Mouse (Mus musculus): Measurements from ENCODE around the gene Znfx1. TPM values are rescaled to one million over a fixed set of nuclear protein-coding genes. Genes with fewer than 3 reads are reported as not detected.

The Znfx1 gene
- total RNA-seq (2023): 10 to 100 TPM; 72.9 to 78.4 TPM

GRCm38 (mm10) chr2:167062965-167063880 lies at the start of gene Znfx1:
Znfx1 (minus strand) TSS chr2:167063015.

GRCm38 (mm10) chr2:167014702-167015381 lies 48.0 kb downstream of the Znfx1 start, which contains the start of gene Ddx27:
Ddx27 (plus strand) TSS chr2:167015193.

GRCm38 (mm10) chr2:166995796-166996532 lies 66.9 kb downstream of the Znfx1 start, which contains the start of gene Stau1:
Stau1 (minus strand) TSS chr2:166996299.

Other genes starting within 250 kb of the Znfx1 start
- 10 to 100 TPM; 57.4 to 64.4 TPM for gene Cse1l, start 157.0 kb downstream of the Znfx1 start, total RNA-seq (2023)
- gene Stau1, start 66.7 kb downstream of the Znfx1 start, total RNA-seq (2023): 10 to 100 TPM; 59.0 to 64.2 TPM
- gene Ddx27, start 47.8 kb downstream of the Znfx1 start, total RNA-seq (2023): 100 to 1,000 TPM; 119 to 128 TPM
- under 1 TPM in 1 of 2 experiments, not detected in 1; 0.30 TPM for gene Kcnb1, start 127.1 kb upstream of the Znfx1 start, total RNA-seq (2023)
- not detected for gene Ptgis, start 177.6 kb upstream of the Znfx1 start, total RNA-seq (2023)